Mouse (Mus musculus): ENCODE data around the gene Sdk1.

- no peak for TF ChIP-seq MAX (IDR thresholded peaks at IDR 0.05; ENCODE audit: low read length)
- no peak for TF ChIP-seq USF2 (conservative IDR thresholded peaks at IDR 0.05; ENCODE audit: low read depth, low read length)
- TF ChIP-seq EP300 (IDR thresholded peaks at IDR 0.05; ENCODE audit: low read length) = no peak
- no peak for TF ChIP-seq ETS1 (conservative IDR thresholded peaks at IDR 0.05; ENCODE audit: low read depth, low read length)
- no peak for TF ChIP-seq MEF2A (IDR thresholded peaks at IDR 0.05; ENCODE audit: borderline replicate concordance, low read depth, low read length)
Measured at GRCm38 (mm10) chr5:142010189-142010588, 768.9 kb downstream of the Sdk1 start.

Measured in CH12.LX (cell line).